Mouse (Mus musculus): ENCODE results near the gene Atg9a. TPM values are rescaled to one million over a fixed set of nuclear protein-coding genes. Genes with fewer than 3 reads are reported as not detected.

Atg9a gene
- polyA plus RNA-seq, 1 experiment from 2014 or later: 17.4 TPM

- ATAC-seq (ENCODE audit: low FRiP score, low TSS enrichment): no peak
- Histone ChIP-seq H3K4me1 (replicated peaks; ENCODE audit: control insufficient read depth, insufficient read depth) (no peaks in the 10 kb centered on the region), H3K9me3 (ENCODE audit: control insufficient read depth, low read length) (no peaks in the 10 kb centered on the region), H3K4me3 (ENCODE audit: low read depth, low read length) (no peak overlapping the region), H3K4me2 (replicated peaks; ENCODE audit: low read depth) (no peak overlapping the region), H3K9ac (ENCODE audit: low read length) (no peak overlapping the region), H3K27me3 (ENCODE audit: control insufficient read depth, insufficient read depth, low read length) (no peaks in the 10 kb centered on the region), H3K27ac (replicated peaks) (no peak overlapping the region), H3K36me3 (ENCODE audit: control insufficient read depth, insufficient read depth, low read length) (no peaks in the 10 kb centered on the region)
- no peak for TF ChIP-seq CTCF (IDR thresholded peaks at IDR 0.05; ENCODE audit: low read depth)
- no peak for TF ChIP-seq EP300 (optimal IDR thresholded peaks at IDR 0.05)
- no peak for DNase-seq (ENCODE audit: low spot score)
- WGBS: 54% methylated on average over 3 of the region's 3 CpGs
Observed at GRCm38 (mm10) chr1:75225473-75225872, 33.5 kb upstream of the Atg9a start.

GRCm38 (mm10) chr1:75223532-75223931 is 31.5 kb upstream of the Atg9a start:
- no peak overlapping the region for H3K27ac ChIP-seq (replicated peaks)
- H3K4me3 ChIP-seq (ENCODE audit: low read depth, low read length): no peak overlapping the region
- 57% methylated on average over 6 of the region's 6 CpGs for WGBS
- H3K4me2 ChIP-seq (replicated peaks; ENCODE audit: low read depth): no peak overlapping the region
- no peaks in the 10 kb centered on the region for H3K9me3 ChIP-seq (ENCODE audit: control insufficient read depth, low read length)
- no peaks in the 10 kb centered on the region for H3K36me3 ChIP-seq (ENCODE audit: control insufficient read depth, insufficient read depth, low read length)
- ATAC-seq (ENCODE audit: low FRiP score, low TSS enrichment): no peak
- no peaks in the 10 kb centered on the region for H3K27me3 ChIP-seq (ENCODE audit: control insufficient read depth, insufficient read depth, low read length)
- no peaks in the 10 kb centered on the region for H3K4me1 ChIP-seq (replicated peaks; ENCODE audit: control insufficient read depth, insufficient read depth)
- no peak for TF ChIP-seq EP300 (optimal IDR thresholded peaks at IDR 0.05)
- TF ChIP-seq CTCF (IDR thresholded peaks at IDR 0.05; ENCODE audit: low read depth): no peak
- no peak for DNase-seq (ENCODE audit: low spot score)
- no peak overlapping the region for H3K9ac ChIP-seq (ENCODE audit: low read length)

GRCm38 (mm10) chr1:75222926-75223325 is 30.9 kb upstream of the Atg9a start:
- H3K9ac ChIP-seq (ENCODE audit: low read length): no peak overlapping the region

GRCm38 (mm10) chr1:75221538-75221937 is 29.5 kb upstream of the Atg9a start:
- Histone ChIP-seq H3K36me3 (ENCODE audit: control insufficient read depth, insufficient read depth, low read length) (no peaks in the 10 kb centered on the region), H3K4me3 (ENCODE audit: low read depth, low read length) (no peak overlapping the region), H3K4me2 (replicated peaks; ENCODE audit: low read depth) (no peak overlapping the region), H3K9me3 (ENCODE audit: control insufficient read depth, low read length) (no peaks in the 10 kb centered on the region), H3K4me1 (replicated peaks; ENCODE audit: control insufficient read depth, insufficient read depth) (0 out of 2 replicates have a peak, but pooled peaks cover 2% of the 10 kb centered on the region), H3K27me3 (ENCODE audit: control insufficient read depth, insufficient read depth, low read length) (no peaks in the 10 kb centered on the region), H3K27ac (replicated peaks) (no peak overlapping the region), H3K9ac (ENCODE audit: low read length) (no peak overlapping the region)
- no peak for TF ChIP-seq CTCF (IDR thresholded peaks at IDR 0.05; ENCODE audit: low read depth)
- TF ChIP-seq EP300 (optimal IDR thresholded peaks at IDR 0.05): no peak
- WGBS: 67% methylated on average over 3 of the region's 3 CpGs
- DNase-seq (ENCODE audit: low spot score) (no peak), ATAC-seq (ENCODE audit: low FRiP score, low TSS enrichment) (no peak)

More at GRCm38 (mm10) chr1:75222926-75223325, 30.9 kb upstream of the Atg9a start:
- no peak overlapping the region for H3K4me3 ChIP-seq (ENCODE audit: low read depth, low read length)
- no peak overlapping the region for H3K4me2 ChIP-seq (replicated peaks; ENCODE audit: low read depth)
- 78% methylated on average over 6 of the region's 6 CpGs for WGBS
- H3K27ac ChIP-seq (replicated peaks): no peak overlapping the region
- TF ChIP-seq CTCF (IDR thresholded peaks at IDR 0.05; ENCODE audit: low read depth) (no peak), EP300 (optimal IDR thresholded peaks at IDR 0.05) (no peak)
- no peaks in the 10 kb centered on the region for H3K36me3 ChIP-seq (ENCODE audit: control insufficient read depth, insufficient read depth, low read length)
- no peaks in the 10 kb centered on the region for H3K27me3 ChIP-seq (ENCODE audit: control insufficient read depth, insufficient read depth, low read length)
- H3K9me3 ChIP-seq (ENCODE audit: control insufficient read depth, low read length): no peaks in the 10 kb centered on the region
- no peak for DNase-seq (ENCODE audit: low spot score)
- ATAC-seq (ENCODE audit: low FRiP score, low TSS enrichment): no peak
- H3K4me1 ChIP-seq (replicated peaks; ENCODE audit: control insufficient read depth, insufficient read depth): no peaks in the 10 kb centered on the region

DNA sequence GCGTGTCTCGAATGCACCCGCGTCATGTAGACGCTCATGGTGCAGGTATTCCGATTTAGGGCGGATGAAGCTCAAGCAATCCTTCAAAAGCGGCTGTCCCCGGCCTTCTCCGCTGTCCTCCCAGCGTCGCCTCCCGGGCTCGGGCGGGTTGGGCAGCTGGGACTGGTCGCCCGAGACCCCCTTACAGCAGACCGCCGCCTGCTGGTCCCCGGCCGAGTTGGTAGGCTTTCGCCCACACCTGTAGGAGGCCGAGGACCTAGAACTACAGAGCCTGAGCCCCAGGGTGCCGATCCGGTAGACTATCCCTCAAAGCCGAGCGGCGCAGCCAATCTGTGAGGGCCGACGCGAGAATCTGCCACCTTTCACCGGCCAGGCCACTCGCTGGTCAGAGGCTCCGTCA is 27.5 kb upstream of the Atg9a start, which contains the start of gene Tuba4a:
TSS of gene Tuba4a (minus strand) at position 335 of the 400 bp plus-strand sequence.
- 0 out of 2 replicates have a peak, but pooled peaks cover 2% of the 10 kb centered on the region for H3K4me1 ChIP-seq (replicated peaks; ENCODE audit: control insufficient read depth, insufficient read depth)
- ATAC-seq (ENCODE audit: low FRiP score, low TSS enrichment) (peak; percentile 37; the same call in 1 of the 2 replicates), DNase-seq (ENCODE audit: low spot score) (peak; percentile 63)
- H3K4me3 ChIP-seq (ENCODE audit: low read depth, low read length): peak within 1 kb of the TSS; percentile 52
- no peak for TF ChIP-seq EP300 (optimal IDR thresholded peaks at IDR 0.05)
- peak; percentile 50 for TF ChIP-seq CTCF (IDR thresholded peaks at IDR 0.05; ENCODE audit: low read depth)
- no peaks in the 10 kb centered on the region for H3K27me3 ChIP-seq (ENCODE audit: control insufficient read depth, insufficient read depth, low read length)
- H3K9ac ChIP-seq (ENCODE audit: low read length): peak within 1 kb of the TSS; percentile 69
- H3K9me3 ChIP-seq (ENCODE audit: control insufficient read depth, low read length): no peaks in the 10 kb centered on the region
- H3K27ac ChIP-seq (replicated peaks): peak within 1 kb of the TSS; percentile 83
- WGBS: 2% methylated on average over 33 of the region's 34 CpGs
- no peaks in the 10 kb centered on the region for H3K36me3 ChIP-seq (ENCODE audit: control insufficient read depth, insufficient read depth, low read length)
- H3K4me2 ChIP-seq (replicated peaks; ENCODE audit: low read depth): peak within 1 kb of the TSS; percentile 98

DNA sequence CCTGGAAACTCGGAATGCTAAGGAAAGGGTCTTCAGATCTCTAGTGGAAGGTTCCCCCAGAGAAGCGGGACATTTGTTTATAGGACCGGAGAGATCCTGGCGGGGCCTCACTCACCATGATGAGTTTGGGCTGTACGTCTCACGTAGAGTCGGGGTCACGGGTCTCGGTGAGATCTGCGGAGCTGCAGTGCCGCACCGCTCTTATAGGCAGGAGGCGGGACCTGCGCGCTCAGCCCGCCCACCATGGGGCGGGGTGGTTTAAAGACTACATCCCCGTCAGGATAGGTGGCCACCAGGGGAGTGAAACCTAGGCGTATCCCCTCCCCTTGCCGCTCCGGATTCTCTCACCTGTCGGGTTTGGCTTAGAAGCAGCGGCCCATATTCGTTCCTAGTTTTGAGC is 27.1 kb upstream of the Atg9a start:
- 0% methylated on average over 24 of the region's 24 CpGs for WGBS
- no peaks in the 10 kb centered on the region for H3K9me3 ChIP-seq (ENCODE audit: control insufficient read depth, low read length)
- TF ChIP-seq CTCF (IDR thresholded peaks at IDR 0.05; ENCODE audit: low read depth) (no peak; the same call in 1 of the 2 replicates), EP300 (optimal IDR thresholded peaks at IDR 0.05) (no peak)
- 0 out of 2 replicates have a peak, but pooled peaks cover 3% of the 10 kb centered on the region for H3K36me3 ChIP-seq (ENCODE audit: control insufficient read depth, insufficient read depth, low read length)
- peak overlapping the region; percentile 98 for H3K4me2 ChIP-seq (replicated peaks; ENCODE audit: low read depth)
- no peaks in the 10 kb centered on the region for H3K27me3 ChIP-seq (ENCODE audit: control insufficient read depth, insufficient read depth, low read length)
- DNase-seq (ENCODE audit: low spot score) (peak; percentile 95), ATAC-seq (ENCODE audit: low FRiP score, low TSS enrichment) (peak; percentile 86)
- peak overlapping the region; percentile 52 for H3K4me3 ChIP-seq (ENCODE audit: low read depth, low read length)
- H3K4me1 ChIP-seq (replicated peaks; ENCODE audit: control insufficient read depth, insufficient read depth): 0 out of 2 replicates have a peak, but pooled peaks cover 2% of the 10 kb centered on the region
- peak overlapping the region; percentile 69 for H3K9ac ChIP-seq (ENCODE audit: low read length)
- H3K27ac ChIP-seq (replicated peaks): peak overlapping the region; percentile 83

Measured in stomach, postnatal 0 days (tissue).